Mouse (Mus musculus): Measurements from ENCODE around the gene Abl2.

DNA sequence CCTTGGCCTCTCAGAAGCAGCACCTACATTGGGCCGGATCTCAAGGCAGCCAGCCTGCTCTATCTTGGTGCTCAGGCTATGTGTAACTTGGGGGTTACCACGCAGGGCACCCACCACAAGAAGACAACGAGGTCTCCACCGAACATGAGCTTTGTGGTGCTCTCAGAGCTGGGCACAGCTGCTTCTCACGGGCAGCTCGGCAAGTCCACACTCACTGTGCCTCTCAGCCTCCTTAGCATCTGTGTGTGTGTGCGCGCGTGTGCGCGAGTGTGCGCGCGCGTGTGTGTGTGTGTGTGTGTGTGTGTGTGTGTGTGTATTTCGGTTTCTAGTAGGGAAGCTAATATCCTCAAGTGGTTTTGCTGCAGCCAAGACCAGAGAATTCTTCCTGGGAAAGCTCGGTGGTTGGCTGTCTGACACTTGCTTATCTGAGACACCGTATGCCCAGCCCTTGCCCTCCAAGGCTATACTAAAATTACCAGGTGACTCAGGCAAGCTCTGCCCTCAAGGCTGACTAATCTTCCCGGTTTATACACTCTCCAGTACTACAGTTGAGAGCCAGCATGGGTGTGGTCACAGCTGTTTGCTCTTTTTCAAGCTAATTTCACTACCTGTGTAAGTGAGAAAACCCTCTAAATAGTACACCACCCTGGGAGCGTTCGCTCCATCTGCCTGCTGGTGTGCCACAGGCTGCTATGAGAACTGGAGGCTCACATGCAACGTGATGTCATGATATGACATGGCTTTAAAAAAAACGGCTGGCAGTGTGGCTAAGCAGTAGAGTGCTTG lies 108.7 kb downstream of the Abl2 start:
- TF ChIP-seq POLR2A (IDR thresholded peaks at IDR 0.05; ENCODE audit: low read depth, low read length): no peak
- TF ChIP-seq CTCF (IDR thresholded peaks at IDR 0.05; ENCODE audit: extremely low read depth, insufficient read depth, insufficient read length, insufficient replicate concordance): no peak

All from spleen, adult 2 months (tissue).